ENCODE assay signal across 1 mouse cellular context in genomic region chr4:62410325-62410724, GRCm38 (mm10).
TF ChIP-seq lines count a peak whose summit lies in the region.

No protein-coding gene starts in this region.

TF ChIP-seq in CH12.LX, 34 proteins besides CTCF, POLR2A, EP300 and RAD21 (continued from another document):
- no peak for TF ChIP-seq USF2 (conservative IDR thresholded peaks at IDR 0.05; ENCODE audit: low read depth, low read length)
- TF ChIP-seq MYC (IDR thresholded peaks at IDR 0.05; ENCODE audit: low read depth, low read length): no peak
- TF ChIP-seq JUN (IDR thresholded peaks at IDR 0.05; ENCODE audit: insufficient read depth, low read depth, low read length): no peak
- TF ChIP-seq NELFE (IDR thresholded peaks at IDR 0.05; ENCODE audit: low read depth, low read length): no peak
